Mouse (Mus musculus) thymus, adult 2 months (tissue): ENCODE measurements around the gene Gm48552.

Experiments
- CTCF ChIP-seq: fragments of 200-500 bp; IDR thresholded peaks from 2 replicates; pipeline ENCODE4 v1.5.1; 2012; ENCODE audit warnings: mild to moderate bottlenecking, control low read depth, low read length, moderate library complexity, borderline replicate concordance; ENCODE audit not compliant: control insufficient read depth, poor library complexity, insufficient read depth; ENCODE audit errors: extremely low read depth
- POLR2A ChIP-seq: fragments of 200-500 bp; IDR thresholded peaks from 2 replicates; pipeline ENCODE4 v1.6.1; 2012; ENCODE audit warnings: mild to moderate bottlenecking, low read length, control low read depth, moderate library complexity; ENCODE audit not compliant: control insufficient read depth, poor library complexity, insufficient read depth; ENCODE audit errors: extremely low read depth

DNA sequence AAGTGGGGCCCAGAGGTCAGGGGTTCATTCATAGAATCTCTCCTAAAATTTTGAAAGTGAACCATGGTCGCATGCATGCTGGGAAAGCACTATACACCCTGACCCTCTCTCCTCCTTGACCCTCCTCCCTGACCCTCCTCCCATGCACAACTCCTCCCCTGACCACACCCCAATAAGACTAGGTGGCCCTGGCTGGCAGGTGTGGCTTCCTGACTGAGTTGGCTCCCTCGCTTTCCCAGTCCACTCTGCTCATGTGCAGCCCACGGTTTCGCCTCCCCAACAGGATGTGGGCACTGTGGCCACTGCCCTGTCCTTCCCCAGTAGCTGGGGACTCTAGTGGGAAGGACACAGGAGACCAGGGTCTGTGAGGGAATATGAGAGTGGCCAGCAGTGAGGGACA is 21.5 kb downstream of the Gm48552 start:
- TF ChIP-seq CTCF (no peak), POLR2A (no peak)
